Mouse (Mus musculus) bone marrow, adult 2 months (tissue): Measurements from ENCODE around the gene Slc22a15.

Source experiments
- CTCF ChIP-seq: fragments of 200-500 bp; IDR thresholded peaks from 2 replicates; pipeline ENCODE4 v1.5.1; 2011; ENCODE audit warnings: low read length, control low read depth; ENCODE audit not compliant: control insufficient read depth, insufficient read depth
- POLR2A ChIP-seq: fragments of 200-500 bp; IDR thresholded peaks from 2 replicates; pipeline ENCODE4 v1.6.1; 2011; ENCODE audit warnings: low read depth, mild to moderate bottlenecking, control low read depth, low read length, borderline replicate concordance; ENCODE audit not compliant: control insufficient read depth

DNA sequence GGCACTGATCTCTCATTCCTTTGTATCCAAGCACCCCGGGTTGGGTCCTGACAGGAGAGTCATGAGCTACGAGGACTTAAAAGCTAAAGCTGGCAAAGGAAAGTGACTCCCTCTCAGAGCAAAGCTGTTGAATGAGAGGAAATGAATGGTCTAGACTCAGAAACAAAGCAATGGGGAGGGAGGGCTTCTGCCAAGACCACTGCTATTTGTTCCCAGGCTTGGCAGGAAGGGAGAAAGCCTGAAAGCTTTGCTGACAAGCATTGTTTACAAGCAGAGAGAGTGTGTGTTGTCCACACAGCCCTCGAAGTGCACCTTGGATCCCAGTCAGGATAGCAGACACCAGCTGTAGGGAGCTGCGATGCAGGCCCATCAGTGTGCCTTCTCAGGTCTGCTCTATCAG, 117.3 kb downstream of the Slc22a15 start:
- TF ChIP-seq CTCF = no peak
- no peak for TF ChIP-seq POLR2A
